Mouse (Mus musculus): ENCODE results near the gene Asb18. TPM values are rescaled to one million over a fixed set of nuclear protein-coding genes. Genes with fewer than 3 reads are reported as not detected.

The Asb18 gene
- polyA plus RNA-seq (2016; fragmentation: Nextera tagmentation; extraction: Ambion mirVana) = not detected in 2 replicates

DNA sequence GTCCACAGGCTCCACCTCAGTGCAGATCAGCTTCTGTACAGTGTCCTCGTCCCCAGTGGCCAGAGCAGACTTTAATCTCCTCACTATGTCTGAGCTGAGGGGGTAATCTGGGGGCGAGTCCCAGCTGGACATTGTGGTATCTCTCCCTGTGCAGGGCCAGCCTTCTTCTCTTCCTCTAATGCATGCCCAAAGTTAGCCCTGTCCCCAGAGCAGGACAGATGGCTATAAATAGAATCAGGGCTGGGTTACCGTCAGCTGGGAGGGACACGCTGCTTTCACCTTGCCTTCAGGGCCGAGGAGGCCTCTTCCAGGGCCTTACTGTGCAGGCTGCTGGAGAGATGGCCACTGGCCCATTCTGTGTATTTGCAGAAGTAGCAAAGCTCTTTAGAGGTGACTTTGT is at the start of gene Asb18:
Gene Asb18 (minus strand): TSS at position 221 of the 400 bp plus-strand sequence.
- Histone ChIP-seq H3K4me1 (no peaks in the 10 kb centered on the region), H3K4me2 (no peak within 1 kb of the TSS), H3K36me3 (no peaks in the 10 kb centered on the region), H3K4me3 (no peak within 1 kb of the TSS), H3K9ac (no peak within 1 kb of the TSS), H3K27ac (no peak within 1 kb of the TSS), H3K27me3 (replicated peaks) (no peaks in the 10 kb centered on the region), H3K9me3 (replicated peaks) (no peaks in the 10 kb centered on the region)
- ATAC-seq = no peak
- 49% methylated on average over 5 of the region's 5 CpGs for WGBS (ENCODE audit: insufficient replicate concordance)

DNA sequence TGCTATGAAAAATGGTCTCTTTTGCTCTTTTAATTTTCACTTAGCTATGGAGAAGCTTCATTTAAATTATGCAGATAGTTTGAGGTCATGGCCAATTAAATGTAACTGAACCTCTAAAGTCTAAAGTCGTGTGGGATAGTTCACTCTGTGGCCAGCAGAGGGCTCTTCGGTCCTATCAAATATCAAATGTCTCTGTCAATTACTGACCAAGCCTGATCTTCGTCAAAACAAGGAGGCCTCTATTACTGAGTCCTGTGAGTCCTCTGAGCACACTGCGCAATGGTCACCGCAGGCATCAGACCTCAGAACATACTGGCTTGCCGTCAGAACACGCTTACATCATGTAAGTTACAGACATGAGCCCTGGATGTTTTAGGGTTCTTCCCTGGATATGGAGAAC is 46.1 kb upstream of the Asb18 start:
- H3K27me3 ChIP-seq (replicated peaks) = no peaks in the 10 kb centered on the region; the same call in 1 of the 2 replicates
- no peak for ATAC-seq
- no peaks in the 10 kb centered on the region for H3K9me3 ChIP-seq (replicated peaks)
- H3K9ac ChIP-seq = no peak overlapping the region
- no peak overlapping the region for H3K27ac ChIP-seq
- H3K4me3 ChIP-seq = no peak overlapping the region
- H3K4me1 ChIP-seq = no peaks in the 10 kb centered on the region
- H3K4me2 ChIP-seq = no peak overlapping the region
- 20% methylated on average over 7 of the region's 7 CpGs for WGBS (ENCODE audit: insufficient replicate concordance)
- no peaks in the 10 kb centered on the region for H3K36me3 ChIP-seq

DNA sequence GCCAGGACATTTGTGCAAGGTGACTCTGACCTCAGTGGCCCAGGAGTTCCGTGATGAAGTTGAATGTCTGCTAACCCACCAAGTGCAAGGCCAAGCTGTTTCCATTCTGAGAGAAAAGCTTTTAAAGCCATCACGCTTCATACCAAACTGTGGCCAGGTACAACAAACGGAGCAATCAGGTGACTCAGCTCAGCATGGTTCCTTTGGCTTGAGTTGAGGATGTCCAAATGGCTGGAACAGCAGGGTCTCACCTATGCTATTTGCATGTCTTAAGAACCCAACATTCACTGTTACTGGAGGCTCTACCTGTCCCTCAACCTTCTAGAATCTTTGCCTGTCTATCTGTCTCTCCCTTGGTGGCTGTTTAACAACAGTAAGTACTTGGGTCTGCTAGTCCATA is 45.6 kb upstream of the Asb18 start:
- no peak for ATAC-seq
- H3K27ac ChIP-seq = no peak overlapping the region
- no peaks in the 10 kb centered on the region; the same call in 1 of the 2 replicates for H3K27me3 ChIP-seq (replicated peaks)
- H3K4me2 ChIP-seq = no peak overlapping the region
- H3K4me1 ChIP-seq = no peaks in the 10 kb centered on the region
- no peaks in the 10 kb centered on the region for H3K36me3 ChIP-seq
- 47% methylated on average over 3 of the region's 3 CpGs for WGBS (ENCODE audit: insufficient replicate concordance)
- H3K9me3 ChIP-seq (replicated peaks) = no peaks in the 10 kb centered on the region
- no peak overlapping the region for H3K4me3 ChIP-seq
- no peak overlapping the region for H3K9ac ChIP-seq

DNA sequence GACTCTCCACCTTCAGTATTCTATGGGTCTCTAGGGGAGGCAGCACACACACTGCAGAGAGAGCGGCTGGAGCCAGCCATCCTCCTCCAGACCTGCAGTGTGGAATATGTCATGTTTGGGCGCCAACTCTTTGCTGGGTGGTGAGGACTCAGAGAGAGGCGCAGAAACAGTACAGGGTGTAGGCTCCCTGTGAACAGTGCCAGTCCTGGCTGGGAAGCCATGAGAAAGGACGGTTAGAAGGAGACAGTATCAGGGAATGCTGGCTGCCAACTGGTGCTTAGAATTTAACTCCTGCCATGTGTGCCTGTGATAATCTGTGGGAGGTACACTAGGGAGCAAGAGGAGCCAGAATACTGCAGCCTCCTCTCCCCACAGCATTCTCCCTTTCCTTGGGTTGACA is 40.5 kb upstream of the Asb18 start:
- Histone ChIP-seq H3K9ac (no peak overlapping the region), H3K9me3 (replicated peaks) (no peaks in the 10 kb centered on the region), H3K4me2 (no peak overlapping the region), H3K4me3 (no peak overlapping the region), H3K27me3 (replicated peaks) (no peaks in the 10 kb centered on the region; the same call in 1 of the 2 replicates), H3K36me3 (no peaks in the 10 kb centered on the region), H3K27ac (no peak overlapping the region), H3K4me1 (no peaks in the 10 kb centered on the region)
- WGBS (ENCODE audit: insufficient replicate concordance) = 73% methylated on average over 4 of the region's 4 CpGs
- ATAC-seq = no peak

DNA sequence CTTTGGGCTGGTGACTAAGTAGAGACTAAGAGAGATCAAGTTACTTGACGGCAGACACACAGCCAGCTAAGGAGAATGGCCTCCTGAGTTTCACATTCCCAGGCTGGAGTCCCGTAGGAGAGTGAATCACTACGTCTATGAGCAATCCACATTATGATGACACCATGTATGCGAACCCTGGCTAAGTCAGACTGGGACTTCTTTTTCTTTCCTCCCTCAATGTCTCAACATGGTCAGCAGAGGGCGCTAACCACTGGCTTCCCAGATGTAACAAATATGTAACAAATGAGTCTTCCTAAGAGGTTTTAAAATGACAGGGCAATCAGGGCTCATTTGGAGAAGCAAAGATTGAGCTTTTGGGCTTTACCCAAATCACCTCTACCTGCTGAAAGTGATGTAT is 36.9 kb upstream of the Asb18 start:
- ATAC-seq = no peak
- H3K27ac ChIP-seq = no peak overlapping the region

DNA sequence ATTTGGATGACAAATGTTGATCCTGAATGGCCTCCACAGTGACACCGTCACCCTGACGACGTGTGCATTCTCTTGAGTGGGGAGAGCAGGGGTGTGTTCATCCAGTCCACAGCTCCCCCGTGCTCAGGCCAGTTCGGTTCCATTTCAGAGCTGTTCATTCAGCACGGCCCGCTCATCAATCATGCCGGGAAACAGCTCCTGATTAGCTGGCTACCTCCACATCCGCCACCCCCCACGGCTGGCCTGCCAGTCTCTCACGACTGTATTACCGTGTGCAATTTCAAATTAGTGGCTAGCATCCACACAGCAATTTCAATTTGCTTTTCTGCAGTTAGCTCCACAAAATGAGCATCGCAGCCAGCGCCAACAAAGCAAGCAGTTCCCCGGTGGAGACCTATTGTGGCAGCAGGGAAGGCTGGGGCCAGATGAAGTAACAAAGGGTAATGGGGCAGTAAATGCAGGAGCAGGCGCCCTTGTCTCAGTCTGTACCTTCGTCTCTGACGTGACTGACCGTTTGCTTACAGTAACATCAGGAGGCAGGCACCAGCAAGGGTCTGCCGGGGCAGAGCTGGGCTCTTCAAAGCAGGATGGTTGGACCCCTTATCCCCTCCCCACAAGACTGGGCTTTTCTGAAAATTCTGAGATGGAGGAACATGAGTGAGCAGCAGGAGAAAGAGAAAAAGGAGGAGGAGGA is 35.7 kb upstream of the Asb18 start:
- Histone ChIP-seq H3K4me2 (no peak overlapping the region), H3K27me3 (replicated peaks) (no peaks in the 10 kb centered on the region; the same call in 1 of the 2 replicates), H3K27ac (no peak overlapping the region), H3K9ac (no peak overlapping the region), H3K9me3 (replicated peaks) (no peaks in the 10 kb centered on the region), H3K4me1 (no peaks in the 10 kb centered on the region), H3K4me3 (no peak overlapping the region), H3K36me3 (no peaks in the 10 kb centered on the region)
- ATAC-seq = no peak
- WGBS (ENCODE audit: insufficient replicate concordance) = 53% methylated on average over 20 of the region's 20 CpGs

More for the DNA sequence above, 36.9 kb upstream of the Asb18 start:
- Histone ChIP-seq H3K9me3 (replicated peaks) (no peaks in the 10 kb centered on the region), H3K9ac (no peak overlapping the region), H3K4me1 (no peaks in the 10 kb centered on the region), H3K4me3 (no peak overlapping the region), H3K36me3 (no peaks in the 10 kb centered on the region), H3K4me2 (no peak overlapping the region), H3K27me3 (replicated peaks) (no peaks in the 10 kb centered on the region; the same call in 1 of the 2 replicates)
- WGBS (ENCODE audit: insufficient replicate concordance) = 16% methylated on average over 5 of the region's 5 CpGs

DNA sequence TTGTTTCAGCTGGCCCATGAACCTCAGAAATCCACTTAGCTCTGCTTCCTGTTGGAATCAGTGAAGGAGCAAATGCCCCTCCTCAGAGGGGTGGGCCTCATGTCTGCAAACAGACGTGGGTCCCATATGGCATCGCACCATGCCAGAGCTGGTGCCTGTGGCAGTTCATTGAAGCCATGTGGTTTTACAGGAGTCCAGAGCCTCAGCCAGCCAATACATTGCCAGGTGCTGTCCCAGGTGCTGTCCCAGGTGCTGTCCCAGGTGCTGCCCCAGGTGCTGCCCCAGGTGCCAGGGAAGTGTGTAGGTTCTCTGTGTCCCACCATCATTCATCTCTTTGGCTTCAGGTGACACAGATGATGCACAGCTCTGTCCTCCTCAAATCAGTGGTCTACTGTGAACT is 13.8 kb upstream of the Asb18 start:
- no peaks in the 10 kb centered on the region; the same call in 1 of the 2 replicates for H3K27me3 ChIP-seq (replicated peaks)
- H3K4me3 ChIP-seq = no peak overlapping the region
- H3K9me3 ChIP-seq (replicated peaks) = no peaks in the 10 kb centered on the region
- no peak overlapping the region for H3K27ac ChIP-seq
- WGBS (ENCODE audit: insufficient replicate concordance) = 46% methylated on average over 2 of the region's 2 CpGs
- H3K4me2 ChIP-seq = no peak overlapping the region
- H3K9ac ChIP-seq = no peak overlapping the region
- H3K4me1 ChIP-seq = no peaks in the 10 kb centered on the region
- H3K36me3 ChIP-seq = no peaks in the 10 kb centered on the region
- no peak for ATAC-seq

DNA sequence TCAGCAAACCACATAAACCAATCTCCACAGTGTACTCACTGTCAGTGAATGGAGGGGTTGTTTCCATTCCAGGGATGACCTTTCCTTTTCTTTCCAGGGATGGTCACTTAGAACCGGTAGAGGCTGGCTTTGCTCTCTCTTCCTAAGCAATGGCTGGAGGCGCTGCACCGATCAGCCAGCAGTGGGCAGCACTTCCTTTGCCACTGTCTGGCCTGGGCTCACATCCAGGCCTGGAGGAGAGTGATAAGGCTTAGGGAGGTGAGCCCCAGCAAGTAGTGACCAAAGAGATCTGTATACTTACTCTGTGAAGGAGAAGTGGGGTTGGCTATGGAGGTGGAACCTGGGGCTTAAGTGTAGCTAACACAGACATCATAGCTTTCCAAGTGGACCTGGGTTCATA is 12.5 kb upstream of the Asb18 start:
- ATAC-seq = no peak
- Histone ChIP-seq H3K4me2 (no peak overlapping the region), H3K4me1 (no peaks in the 10 kb centered on the region), H3K4me3 (no peak overlapping the region), H3K27ac (no peak overlapping the region), H3K27me3 (replicated peaks) (no peaks in the 10 kb centered on the region; the same call in 1 of the 2 replicates), H3K36me3 (no peaks in the 10 kb centered on the region), H3K9ac (no peak overlapping the region), H3K9me3 (replicated peaks) (no peaks in the 10 kb centered on the region)
- 14% methylated on average over 3 of the region's 3 CpGs for WGBS (ENCODE audit: insufficient replicate concordance)

DNA sequence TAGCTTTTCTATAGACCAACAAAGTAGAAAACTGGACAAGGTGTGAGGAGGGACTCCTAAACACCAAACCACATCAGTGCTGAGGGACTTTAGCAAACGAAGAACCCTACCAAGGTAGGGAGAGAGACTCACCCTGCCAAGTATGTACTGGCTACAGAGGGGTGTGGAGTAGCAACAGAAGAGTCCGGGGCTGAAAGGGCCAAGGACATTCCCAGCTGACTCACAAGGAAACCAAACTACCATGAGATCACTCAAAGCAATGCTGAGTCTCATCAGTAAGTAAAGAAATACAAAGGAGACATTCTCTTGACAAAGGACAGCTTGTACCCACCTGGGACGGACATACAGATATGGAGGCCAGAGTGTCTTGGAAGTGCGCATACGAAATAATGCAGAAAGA is 5.9 kb upstream of the Asb18 start:
- Histone ChIP-seq H3K4me2 (no peak overlapping the region), H3K9ac (no peak overlapping the region), H3K27ac (no peak overlapping the region), H3K36me3 (no peaks in the 10 kb centered on the region), H3K9me3 (replicated peaks) (no peaks in the 10 kb centered on the region), H3K4me1 (no peaks in the 10 kb centered on the region), H3K4me3 (no peak overlapping the region), H3K27me3 (replicated peaks) (no peaks in the 10 kb centered on the region; the same call in 1 of the 2 replicates)
- no peak for ATAC-seq
- WGBS (ENCODE audit: insufficient replicate concordance) = 54% methylated on average over 5 of the region's 5 CpGs

DNA sequence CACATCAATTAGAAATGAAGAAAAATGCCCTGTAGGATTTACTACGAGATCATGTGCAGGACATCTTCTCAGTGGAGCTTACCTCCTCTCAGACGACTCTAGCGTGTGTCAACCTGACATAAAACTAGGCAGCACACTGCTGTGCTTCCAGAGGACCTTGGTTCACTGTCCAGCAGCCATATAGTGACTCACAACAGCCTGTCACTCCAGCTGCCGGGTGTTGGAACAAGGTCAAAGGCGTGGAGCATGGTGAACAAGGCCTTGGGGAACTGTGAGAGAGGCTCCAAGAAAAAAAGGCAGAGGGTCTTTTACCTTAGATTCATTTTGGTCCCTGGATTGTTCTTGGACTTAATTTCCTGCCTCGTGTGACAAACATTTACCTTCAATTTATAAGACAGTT is 3.6 kb upstream of the Asb18 start:
- H3K4me1 ChIP-seq = no peaks in the 10 kb centered on the region
- no peaks in the 10 kb centered on the region for H3K9me3 ChIP-seq (replicated peaks)
- H3K27me3 ChIP-seq (replicated peaks) = no peaks in the 10 kb centered on the region
- no peak overlapping the region for H3K4me3 ChIP-seq
- no peak overlapping the region for H3K9ac ChIP-seq
- no peaks in the 10 kb centered on the region for H3K36me3 ChIP-seq
- 52% methylated on average over 6 of the region's 6 CpGs for WGBS (ENCODE audit: insufficient replicate concordance)
- no peak overlapping the region for H3K27ac ChIP-seq
- no peak for ATAC-seq
- no peak overlapping the region for H3K4me2 ChIP-seq

DNA sequence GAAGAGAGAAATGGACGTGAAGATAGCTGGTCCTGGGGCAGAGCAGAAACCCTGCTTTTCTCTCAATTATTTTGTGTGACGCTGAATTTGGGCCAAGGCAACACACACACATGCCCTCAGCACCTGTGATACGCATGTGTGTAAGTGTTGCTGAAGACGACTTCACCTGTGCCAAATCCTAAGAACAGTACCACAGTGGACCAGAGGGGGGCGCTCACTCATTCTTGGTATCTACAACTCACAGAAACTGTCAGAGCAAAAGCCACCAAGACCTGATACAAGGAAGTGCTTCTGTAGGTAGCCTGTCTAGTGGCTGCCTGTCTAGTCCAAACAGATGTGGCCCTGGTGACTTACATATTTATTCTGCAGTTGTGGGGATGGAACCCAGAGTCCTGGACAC is 1.2 kb downstream of the Asb18 start:
- H3K4me1 ChIP-seq = no peaks in the 10 kb centered on the region
- H3K27me3 ChIP-seq (replicated peaks) = no peaks in the 10 kb centered on the region
- no peaks in the 10 kb centered on the region for H3K36me3 ChIP-seq
- WGBS (ENCODE audit: insufficient replicate concordance) = 69% methylated on average over 5 of the region's 5 CpGs
- no peak overlapping the region for H3K27ac ChIP-seq
- H3K4me3 ChIP-seq = no peak overlapping the region
- no peak for ATAC-seq
- H3K9me3 ChIP-seq (replicated peaks) = no peaks in the 10 kb centered on the region
- no peak overlapping the region for H3K9ac ChIP-seq
- no peak overlapping the region for H3K4me2 ChIP-seq

DNA sequence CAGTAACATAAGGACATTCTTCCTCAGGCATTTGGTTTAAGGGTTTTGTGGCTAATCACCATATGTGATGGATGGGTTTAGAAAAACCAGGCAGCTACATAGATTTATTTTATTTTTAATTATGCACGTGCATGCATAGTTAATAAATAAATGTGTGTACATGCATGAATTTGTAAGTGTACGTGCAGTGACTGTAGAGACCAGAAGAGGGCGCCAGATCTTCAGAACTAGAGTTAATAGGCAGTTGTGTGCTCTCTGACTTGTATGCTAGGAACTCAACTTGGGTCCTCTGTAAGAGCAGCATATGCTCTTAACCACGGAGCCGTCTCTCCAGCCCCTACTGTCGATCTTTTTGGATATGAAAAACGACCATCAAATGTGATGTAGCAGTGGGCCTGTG is 1.6 kb downstream of the Asb18 start:
- no peaks in the 10 kb centered on the region for H3K36me3 ChIP-seq
- H3K4me3 ChIP-seq = no peak overlapping the region
- WGBS (ENCODE audit: insufficient replicate concordance) = 50% methylated on average over 7 of the region's 7 CpGs
- H3K9me3 ChIP-seq (replicated peaks) = no peaks in the 10 kb centered on the region
- no peak overlapping the region for H3K27ac ChIP-seq
- H3K4me2 ChIP-seq = no peak overlapping the region
- no peak for ATAC-seq
- no peak overlapping the region for H3K9ac ChIP-seq
- no peaks in the 10 kb centered on the region for H3K4me1 ChIP-seq
- no peaks in the 10 kb centered on the region for H3K27me3 ChIP-seq (replicated peaks)

DNA sequence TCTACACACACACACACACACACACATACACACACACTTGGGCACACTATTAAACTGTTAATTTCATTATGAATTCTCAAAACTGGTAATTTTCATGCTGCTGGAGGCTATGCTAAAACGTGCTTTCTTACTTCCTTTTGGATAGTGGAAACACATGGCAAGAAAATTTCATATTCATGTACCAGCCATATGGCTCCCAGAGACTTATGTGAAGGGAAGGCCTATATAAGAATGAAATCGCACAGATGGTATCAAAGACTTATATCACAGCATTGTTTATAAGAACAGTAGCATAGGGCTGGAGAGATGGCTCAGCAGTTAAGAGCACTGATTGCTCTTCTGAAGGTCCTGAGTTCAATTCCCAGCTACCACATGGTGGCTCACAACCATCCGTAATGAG is 2.3 kb downstream of the Asb18 start:
- Histone ChIP-seq H3K4me2 (no peak overlapping the region), H3K36me3 (no peaks in the 10 kb centered on the region), H3K9me3 (replicated peaks) (no peaks in the 10 kb centered on the region), H3K27me3 (replicated peaks) (no peaks in the 10 kb centered on the region), H3K4me1 (no peaks in the 10 kb centered on the region), H3K4me3 (no peak overlapping the region), H3K9ac (no peak overlapping the region), H3K27ac (no peak overlapping the region)
- 44% methylated on average over 3 of the region's 3 CpGs for WGBS (ENCODE audit: insufficient replicate concordance)
- ATAC-seq = no peak
